Mouse (Mus musculus): ENCODE measurements around the gene Bcar3.

The Bcar3 gene

DNA sequence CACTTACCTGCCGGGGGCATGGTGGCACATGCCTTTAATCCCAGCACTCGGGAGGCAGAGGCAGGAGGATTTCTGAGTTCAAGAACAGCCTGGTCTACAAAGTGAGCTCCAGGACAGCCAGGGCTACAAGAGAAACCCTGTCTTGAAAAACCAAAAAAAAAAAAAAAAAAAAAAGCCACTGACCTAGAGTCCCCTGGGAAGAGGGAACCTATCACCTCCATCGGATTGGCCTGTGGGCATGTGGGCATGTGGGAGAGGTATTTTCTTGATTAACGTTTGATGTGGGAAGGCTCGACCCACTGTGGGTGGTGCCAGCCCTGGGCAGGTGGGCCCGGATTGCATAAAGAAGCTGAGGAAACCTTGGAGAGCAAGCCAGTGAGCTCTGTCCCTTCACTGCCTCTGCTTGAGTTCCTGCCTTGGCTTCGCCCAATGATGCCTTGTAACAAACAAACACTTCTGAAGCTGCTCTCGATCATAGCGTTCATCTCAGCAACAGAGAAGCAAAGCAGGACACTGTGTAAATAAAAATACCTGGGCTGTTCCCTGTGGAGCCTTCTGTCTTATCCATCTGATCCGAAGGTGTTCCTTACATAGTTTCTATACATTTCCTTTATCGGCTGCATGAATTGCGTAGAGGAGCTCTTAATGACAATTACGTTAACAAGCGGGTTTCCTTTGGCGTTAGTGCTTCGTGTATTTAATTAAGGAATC lies 124.8 kb downstream of the Bcar3 start:
- DNase-seq (ENCODE audit: low spot score in 2 of 2) = no peak

GRCm38 (mm10) chr3:122419610-122420409 lies 125.9 kb downstream of the Bcar3 start:
- DNase-seq (ENCODE audit: low spot score in 2 of 2) = peak; percentile 14 to 45

- DNase-seq (ENCODE audit: low spot score in 2 of 2) = peak; percentile 12 to 18
These were observed 126.5 kb downstream of the Bcar3 start for GRCm38 (mm10) chr3:122420410-122420774.

DNA sequence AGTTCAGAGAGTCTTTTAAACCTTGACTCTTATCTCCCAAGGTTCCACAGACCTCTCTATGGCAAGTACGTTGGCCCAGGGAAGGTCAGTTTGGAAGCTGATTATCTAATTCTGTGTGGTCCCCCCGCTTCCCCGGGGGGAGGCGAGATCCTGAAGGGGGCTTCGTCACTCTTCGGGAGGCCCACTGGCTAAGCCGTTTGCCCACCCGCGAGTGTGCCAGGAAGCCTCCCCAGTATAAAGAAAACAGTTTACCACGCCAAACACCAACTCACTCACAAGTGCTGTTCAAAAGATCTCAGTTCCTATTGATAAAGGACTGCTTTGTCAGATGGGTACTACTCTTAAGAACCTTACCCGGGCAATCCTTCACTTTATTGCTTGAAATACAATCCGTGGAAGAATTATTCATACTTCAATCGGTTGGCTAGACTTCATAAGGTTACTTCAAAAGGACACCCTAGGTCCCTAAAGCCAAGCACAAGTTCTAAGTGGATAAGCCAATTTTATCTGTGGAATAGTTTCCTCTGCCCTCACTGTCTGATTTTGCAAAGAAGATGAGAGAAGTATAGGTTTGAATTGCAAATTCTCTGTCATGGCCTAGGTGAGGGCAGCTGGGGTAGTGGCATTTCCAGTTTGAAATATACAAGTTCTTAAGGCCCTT lies 127.2 kb downstream of the Bcar3 start:
- no peak for DNase-seq (ENCODE audit: low spot score in 2 of 2)

GRCm38 (mm10) chr3:122421802-122422201 lies 127.9 kb downstream of the Bcar3 start:
- no peak for DNase-seq (ENCODE audit: low spot score in 2 of 2)

- no peak for DNase-seq (ENCODE audit: low spot score in 2 of 2)
These were observed 128.3 kb downstream of the Bcar3 start for GRCm38 (mm10) chr3:122422276-122422675.

GRCm38 (mm10) chr3:122423643-122424042 lies 129.7 kb downstream of the Bcar3 start:
- DNase-seq (ENCODE audit: low spot score in 2 of 2) = no peak

GRCm38 (mm10) chr3:122428325-122428821 lies 134.4 kb downstream of the Bcar3 start:
- no peak for DNase-seq (ENCODE audit: low spot score in 2 of 2)

DNA sequence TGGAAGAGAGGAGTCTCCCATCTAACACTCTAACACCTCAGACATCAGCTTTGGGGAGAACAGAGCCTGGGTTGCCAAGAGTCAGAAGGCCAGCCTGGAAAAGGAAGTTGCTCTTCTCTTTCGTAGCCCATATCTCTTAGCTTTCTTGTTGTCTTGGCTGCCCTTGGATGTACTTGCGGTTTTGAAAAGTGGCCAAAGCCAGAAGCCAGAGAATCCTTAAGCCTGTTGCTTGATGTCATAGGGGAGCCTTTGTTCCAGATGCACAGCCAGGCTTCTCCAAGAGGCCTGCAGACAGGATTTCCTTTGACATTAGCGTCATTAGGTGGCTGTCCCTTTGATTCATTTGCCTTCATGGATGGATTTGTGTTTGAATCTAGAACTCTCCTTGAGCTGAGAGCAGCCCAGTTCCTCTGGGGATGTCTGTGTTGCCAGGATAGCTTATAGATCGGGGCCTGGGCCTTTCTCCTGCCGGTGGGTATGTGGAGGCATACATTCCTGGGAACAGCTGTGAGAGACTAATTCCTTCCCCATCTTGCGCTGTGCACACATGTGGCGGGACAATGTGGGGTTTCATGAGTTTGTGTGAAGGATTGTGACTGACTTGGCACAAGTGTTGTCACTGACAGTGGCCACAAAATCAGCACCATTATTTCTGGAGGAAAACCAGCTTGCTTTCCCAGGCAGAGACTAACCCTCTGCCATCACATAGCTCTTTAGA lies 137.0 kb downstream of the Bcar3 start:
- DNase-seq (ENCODE audit: low spot score in 2 of 2) = no peak

DNA sequence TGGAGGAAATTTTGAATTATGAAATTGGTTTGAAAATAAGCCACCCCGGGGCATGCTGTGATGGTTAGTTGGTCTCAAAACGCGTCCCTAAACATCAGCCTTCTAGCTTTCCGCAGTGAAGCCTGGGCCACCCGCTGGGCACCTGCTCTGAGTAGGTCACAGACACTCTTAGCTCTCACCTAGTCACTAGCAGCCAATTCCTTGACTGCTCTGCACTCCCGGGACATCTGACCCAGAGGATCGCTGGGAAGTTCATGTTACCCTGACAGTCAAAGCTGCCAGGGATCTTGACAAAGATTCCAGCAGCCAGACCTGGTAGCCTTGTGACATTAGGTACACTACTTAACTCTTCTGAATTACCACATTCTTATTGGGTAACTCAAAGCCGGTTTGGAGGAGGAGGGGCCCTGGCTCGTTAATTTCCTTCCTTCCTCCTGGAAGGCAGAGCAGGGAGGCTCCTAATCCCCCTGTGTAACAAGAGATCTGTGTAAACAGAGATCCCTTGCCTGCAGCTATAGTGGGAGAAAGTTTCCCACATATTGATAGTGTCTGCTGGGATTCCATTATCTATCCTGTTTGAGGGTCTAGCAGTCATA lies 139.0 kb downstream of the Bcar3 start:
- DNase-seq (ENCODE audit: low spot score in 2 of 2) = no peak

DNA sequence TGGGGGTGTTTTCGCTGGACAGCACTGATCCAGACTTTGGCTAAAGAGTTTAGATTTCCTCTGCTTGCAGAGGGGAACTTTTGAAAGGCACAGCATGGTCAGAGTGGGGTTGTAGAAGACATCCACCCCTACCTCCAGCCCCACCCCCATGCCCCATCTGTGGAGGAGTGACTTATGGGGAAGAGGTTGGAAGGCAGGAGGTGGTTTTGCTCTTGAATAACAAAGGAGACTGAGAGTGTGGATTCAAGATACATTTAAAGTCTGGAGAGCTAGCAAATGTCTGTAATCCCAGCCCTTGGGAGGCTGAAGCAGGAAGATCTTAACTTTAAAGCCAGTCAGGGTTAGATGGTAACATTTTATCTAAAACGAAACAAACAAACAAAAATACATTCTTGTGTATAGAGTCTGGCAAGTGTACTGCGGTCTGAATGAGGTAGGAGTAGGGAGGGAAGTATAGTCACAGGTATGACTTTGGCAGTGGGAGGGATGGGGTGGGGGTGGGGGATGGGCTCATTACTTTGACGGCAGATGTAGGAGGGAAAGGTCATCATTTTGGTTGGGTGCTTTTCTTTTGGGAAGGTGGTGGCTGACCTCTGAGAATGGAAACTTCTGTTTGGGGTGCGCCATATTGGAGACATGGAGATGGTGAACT lies 140.2 kb downstream of the Bcar3 start:
- no peak for DNase-seq (ENCODE audit: low spot score in 2 of 2)

DNA sequence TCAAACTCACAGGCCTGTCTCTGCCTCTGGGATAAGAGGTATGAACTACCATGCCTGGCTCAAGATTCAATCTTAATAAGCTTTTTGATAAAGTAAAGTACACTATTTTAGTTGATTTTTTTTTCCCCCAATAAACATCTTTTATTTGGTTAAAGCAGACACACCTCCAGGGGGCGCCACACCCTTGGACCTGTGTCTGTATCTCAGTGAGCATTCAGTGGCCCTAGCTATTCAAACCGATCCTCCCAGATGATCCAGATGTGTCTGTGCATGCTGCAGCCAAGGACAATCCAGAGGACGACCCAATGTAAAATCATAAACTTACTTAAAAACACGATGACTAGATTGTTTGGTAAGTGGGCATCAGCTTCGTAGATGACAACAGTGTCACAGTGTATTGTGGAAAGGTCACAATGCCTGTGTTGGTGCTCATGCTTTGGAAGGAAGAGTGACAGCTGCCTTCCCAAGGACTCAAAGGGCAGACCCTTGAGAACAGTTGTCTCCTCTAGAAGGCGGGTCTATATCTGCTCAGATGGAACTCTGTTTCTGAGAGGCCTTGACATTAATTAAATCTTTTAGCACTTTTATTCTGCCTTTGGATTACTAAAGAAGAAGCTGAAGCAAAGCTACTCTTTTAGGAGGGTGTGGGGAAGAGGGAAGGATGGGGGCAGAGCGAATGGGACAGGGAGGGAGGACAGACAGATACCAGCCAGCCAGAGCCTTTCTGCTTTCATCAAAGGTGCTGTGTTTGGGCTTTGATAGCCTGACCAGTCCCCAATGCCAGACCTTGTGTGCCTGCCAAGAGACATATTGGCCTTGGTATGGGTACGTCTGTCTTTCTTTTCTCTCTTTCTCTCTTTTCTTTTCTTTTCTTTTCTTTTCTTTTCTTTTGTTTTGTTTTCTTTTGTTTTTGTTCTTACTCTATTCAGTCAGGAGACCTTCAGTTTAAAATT lies 141.3 kb downstream of the Bcar3 start:
- DNase-seq (ENCODE audit: low spot score in 2 of 2) = no peak

GRCm38 (mm10) chr3:122438143-122438825 lies 144.3 kb downstream of the Bcar3 start:
- no peak for DNase-seq (ENCODE audit: low spot score in 2 of 2)

DNA sequence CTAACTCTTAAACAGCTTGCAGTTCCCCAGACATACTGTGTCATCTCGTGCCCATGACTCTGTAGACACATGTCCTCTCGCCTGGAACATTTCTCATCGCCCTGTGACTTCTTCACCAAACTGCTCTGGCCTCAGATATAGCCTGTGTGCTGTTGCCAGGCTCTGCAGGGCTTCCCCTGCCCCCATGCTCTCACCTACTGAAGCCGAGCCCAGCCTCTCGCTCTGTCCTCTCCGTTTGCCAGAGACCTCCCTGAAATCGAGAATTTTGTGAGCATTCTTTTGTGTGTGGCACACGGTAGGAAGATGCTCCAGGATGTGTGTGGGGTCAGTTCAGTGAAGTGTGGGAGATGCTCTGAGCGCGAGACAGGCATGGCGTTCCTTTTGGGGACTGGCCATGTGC lies 151.8 kb downstream of the Bcar3 start:
- DNase-seq (ENCODE audit: low spot score in 2 of 2) = no peak

DNA sequence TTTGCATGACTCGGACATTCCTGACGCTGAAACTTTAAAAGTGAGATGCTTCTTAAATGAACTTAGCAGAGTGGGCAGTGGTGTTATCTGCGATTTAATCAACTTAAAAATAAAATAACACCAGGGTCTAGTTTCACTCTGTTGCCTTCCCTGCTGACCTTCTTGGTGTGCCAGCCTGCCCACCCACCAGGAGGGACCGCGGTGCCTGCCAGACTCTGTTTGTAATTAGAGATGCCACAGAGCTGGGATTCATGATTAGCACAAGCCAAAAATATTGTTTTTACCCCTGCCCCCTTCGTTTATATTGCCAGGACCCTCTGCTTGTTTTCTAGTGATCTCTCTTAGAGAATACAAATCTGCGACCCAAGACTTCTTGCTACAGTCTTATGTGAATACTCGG lies 152.7 kb downstream of the Bcar3 start:
- DNase-seq (ENCODE audit: low spot score in 2 of 2) = no peak

DNA sequence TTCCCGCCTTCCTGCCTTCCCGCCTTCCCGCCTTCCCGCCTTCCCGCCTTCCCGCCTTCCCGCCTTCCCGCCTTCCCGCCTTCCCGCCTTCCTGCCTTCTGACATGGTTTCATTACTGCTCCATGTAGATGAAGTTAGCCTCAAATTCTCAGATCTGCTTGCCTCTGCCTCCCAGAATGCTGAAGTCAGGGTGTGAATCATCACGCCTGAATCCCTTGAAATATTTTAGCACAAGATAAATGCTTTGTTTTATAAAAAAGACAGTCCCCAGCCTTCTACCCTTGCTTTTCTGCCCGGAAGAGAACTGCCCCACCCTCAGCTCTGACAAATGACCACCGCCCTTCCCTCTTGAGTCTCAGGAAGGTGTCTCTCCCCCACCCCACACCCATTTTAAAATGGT lies 154.3 kb downstream of the Bcar3 start:
- DNase-seq (ENCODE audit: low spot score in 2 of 2) = no peak

DNA sequence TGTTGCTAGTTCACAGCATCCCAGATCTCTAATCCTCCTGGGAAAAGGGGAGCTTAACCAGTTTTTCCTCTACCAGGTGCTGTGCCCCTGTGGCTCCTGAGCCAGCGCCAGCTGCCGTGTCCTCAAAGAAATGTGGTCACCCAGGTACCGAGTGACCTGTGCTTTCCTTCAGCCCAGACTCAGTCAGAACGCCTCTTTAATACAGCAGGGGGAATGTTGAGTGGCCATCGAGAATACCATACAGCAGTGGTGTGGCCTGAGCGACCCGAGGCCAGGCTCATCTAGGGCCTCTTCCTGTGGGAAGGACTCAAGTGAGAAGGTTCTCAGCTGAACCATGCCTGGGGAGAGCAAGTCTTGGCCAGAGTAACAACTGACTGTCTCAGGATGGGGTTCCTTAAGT lies 156.1 kb downstream of the Bcar3 start:
- DNase-seq (ENCODE audit: low spot score in 2 of 2) = no peak

DNA sequence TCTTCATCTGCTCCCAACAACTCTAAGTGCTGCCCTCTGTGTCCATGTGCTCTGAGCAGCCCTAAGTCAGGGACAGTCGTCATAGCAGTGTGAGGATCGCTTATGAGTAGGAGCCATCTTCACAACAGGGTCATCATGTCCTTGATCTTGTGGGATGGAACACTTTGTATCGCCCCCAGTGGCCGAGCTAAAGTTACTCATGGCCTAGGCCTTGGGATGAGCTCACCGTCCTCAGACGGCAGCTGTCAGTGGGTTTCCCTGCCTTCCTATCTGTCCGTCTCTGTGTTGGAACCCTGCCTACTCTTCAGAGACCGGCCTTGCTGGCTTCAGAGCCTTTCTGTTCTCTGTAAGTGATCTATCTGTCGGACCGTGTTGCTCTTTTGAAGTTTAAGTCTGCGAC lies 159.9 kb downstream of the Bcar3 start:
- DNase-seq (ENCODE audit: low spot score in 2 of 2) = no peak

- DNase-seq (ENCODE audit: low spot score in 2 of 2) = no peak
These were observed 162.2 kb downstream of the Bcar3 start for GRCm38 (mm10) chr3:122456156-122456555.

Measured in right cerebral cortex, adult 2 months (tissue).